Mouse (Mus musculus): ENCODE measurements at regions not wholly inside any gene's neighbourhood (a gene's known extent, or its start where the extent isn't known, plus 50 kb on each side); places are given as distances from the start of the nearest gene placed in this dataset.

DNA sequence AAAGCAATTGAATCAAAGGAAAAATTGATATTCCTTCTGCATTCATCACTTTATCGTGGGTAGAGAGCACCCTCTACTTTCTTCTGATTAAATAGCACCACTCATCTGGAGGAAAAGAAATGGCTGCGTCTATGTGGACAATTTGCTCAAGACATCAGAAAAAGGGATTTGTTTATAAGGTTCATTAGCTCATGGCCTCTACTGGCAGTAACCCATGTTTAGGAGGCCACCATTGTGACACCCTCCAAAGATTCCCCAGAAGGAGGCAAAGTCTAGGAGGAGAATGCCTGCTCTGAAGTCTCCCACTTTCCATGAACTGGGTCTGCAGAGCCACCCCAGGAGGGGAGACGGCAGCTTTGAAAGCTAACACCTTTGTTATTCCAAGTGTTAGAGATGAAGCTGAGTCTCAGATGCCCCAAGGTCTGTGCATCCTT is 147.2 kb upstream of the Plscr5 start:
- peak; percentile 10 for DNase-seq (ENCODE audit: extremely low spot score)

DNA sequence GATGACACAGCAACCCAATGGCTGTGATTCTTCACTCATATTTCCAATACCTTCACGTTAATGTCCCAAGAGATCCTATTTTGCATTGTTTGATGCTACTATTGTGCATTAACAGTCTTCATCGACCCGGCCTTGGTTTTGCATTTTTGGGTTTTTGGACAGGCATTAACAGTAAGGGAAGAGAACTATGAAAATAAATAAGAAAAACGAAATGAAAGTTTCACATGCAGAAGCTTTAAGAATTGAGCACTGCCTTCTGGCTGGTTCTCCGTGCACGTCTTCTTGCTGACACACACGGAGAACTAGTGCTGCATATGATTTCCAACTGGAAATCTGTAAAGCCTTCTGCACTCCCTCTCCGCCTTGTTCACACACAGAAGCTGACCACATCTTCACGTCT is 148.6 kb upstream of the Plscr5 start:
- no peak for DNase-seq (ENCODE audit: extremely low spot score)

DNA sequence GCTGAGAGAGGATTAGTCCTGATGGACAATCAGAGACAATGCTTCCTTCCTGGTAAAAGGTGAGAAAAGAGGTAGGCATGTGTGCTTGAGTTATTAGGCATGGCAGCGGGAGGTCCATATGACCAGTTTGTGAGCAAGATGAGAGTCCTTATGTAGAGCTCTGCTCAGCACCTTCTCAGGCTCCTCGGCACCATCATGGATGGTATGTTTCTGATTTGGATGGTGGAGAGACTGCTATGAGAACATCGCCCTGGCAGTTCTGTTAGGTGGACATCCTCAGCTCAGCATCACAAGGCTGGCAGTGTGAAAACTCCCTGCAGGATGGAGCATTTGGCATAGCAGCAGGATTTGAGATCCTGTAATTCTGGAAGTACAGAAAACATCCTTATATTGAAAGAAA is 176.2 kb upstream of the Plscr5 start:
- DNase-seq (ENCODE audit: extremely low spot score): no peak

- no peak for DNase-seq (ENCODE audit: extremely low spot score)
These were observed 176.8 kb upstream of the Plscr5 start for GRCm38 (mm10) chr9:92015923-92016322.

GRCm38 (mm10) chr9:91988240-91988639 is 204.5 kb upstream of the Plscr5 start:
- DNase-seq (ENCODE audit: extremely low spot score): no peak

GRCm38 (mm10) chr9:91981955-91982621 is 210.6 kb upstream of the Plscr5 start:
- DNase-seq (ENCODE audit: extremely low spot score): no peak

GRCm38 (mm10) chr9:91981499-91981898 is 211.2 kb upstream of the Plscr5 start:
- no peak for DNase-seq (ENCODE audit: extremely low spot score)

DNA sequence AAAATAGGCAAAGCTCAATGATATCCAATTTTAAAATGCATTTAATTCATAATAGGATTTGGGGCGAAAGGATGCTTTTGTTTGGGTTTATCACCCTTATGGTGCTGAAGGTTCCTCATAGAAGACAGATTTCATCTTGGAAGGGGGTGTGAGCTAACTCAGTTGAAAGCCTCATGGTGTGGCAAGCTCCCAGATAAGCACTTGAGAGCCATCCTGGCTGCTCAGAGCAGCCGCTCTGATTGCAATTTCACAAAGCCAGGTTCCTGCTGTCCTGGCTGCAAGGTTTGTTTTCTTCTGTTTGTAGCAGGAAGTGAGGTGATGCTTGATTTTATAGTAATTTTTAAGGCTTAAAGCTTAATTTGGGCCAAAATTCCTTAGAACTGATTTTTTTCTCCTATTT is 228.7 kb upstream of the Plscr5 start:
- no peak for DNase-seq (ENCODE audit: extremely low spot score)

DNA sequence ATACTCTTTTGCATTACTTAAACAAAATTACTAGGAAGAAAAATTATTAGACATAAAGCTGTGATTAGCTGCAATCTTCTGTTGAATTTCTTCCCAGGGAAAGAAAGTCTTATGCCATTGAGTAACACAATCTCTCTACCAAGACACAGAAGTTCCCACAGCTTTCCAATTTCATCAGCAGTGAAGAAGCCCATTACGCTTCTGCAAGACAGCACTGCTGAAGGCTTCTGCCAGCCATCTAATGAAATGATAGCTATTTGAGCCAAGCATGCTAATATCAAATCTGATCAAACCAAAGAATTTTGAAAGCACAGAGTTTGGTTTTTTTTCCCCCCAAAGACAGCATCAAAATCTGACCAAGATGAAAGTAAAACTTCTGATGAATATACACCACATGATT is 230.0 kb upstream of the Plscr5 start:
- DNase-seq (ENCODE audit: extremely low spot score): no peak

DNA sequence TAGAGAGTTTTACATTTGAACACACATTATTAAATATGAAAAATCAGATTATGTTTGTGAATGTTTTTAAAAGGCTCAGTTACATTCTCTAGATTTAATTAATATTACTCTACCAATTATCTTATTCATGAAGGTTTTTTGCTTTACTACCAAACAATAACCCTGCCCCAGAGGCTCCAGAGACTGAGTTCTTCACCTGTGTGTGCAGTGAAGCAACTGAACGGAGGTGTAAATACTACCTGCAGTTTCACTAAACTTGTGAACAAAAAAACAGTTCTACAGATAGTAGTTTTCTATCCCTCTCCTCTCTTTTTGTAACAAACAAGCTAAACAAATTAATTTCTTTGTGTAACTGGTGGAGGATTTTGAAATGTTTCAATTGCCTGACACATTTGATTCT is 231.1 kb upstream of the Plscr5 start:
- no peak for DNase-seq (ENCODE audit: extremely low spot score)

DNA sequence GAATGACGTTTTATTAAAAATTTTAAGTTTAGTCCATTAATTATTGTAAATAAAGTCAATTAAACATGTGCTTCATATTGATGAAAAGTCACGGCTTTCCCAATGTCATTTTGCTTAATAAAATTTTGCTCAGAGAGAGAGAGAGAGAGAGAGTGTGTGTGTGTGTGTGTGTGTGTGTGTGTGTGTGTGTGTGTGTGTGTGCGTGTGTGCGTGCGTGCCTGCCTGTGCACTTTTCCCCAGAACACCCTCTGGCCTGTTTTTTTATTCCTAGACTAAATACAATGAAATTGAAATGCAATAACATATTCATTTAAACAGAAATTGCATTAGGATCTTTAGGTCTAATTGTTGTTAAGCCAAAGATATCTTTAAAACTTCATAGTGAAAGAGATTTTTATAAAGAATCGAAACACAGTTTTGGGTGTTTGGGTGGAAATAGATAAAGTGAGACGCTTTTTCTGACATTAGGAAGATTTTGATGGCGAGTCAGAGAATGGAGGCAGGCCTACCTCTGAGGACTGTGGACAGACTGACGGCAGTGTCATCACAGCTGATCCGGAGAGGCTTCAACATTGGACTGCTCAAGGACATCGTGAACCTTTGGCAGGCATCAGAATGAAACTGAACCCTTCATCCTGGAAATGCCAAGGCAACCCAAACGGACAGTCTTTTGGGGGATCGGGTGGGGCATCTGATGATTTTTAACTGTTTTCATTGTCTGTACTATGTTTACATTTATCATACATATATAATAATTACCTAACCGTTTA is 232.0 kb upstream of the Plscr5 start:
- no peak for DNase-seq (ENCODE audit: extremely low spot score)

GRCm38 (mm10) chr9:91959592-91959991 is 233.1 kb upstream of the Plscr5 start:
- no peak for DNase-seq (ENCODE audit: extremely low spot score)

DNA sequence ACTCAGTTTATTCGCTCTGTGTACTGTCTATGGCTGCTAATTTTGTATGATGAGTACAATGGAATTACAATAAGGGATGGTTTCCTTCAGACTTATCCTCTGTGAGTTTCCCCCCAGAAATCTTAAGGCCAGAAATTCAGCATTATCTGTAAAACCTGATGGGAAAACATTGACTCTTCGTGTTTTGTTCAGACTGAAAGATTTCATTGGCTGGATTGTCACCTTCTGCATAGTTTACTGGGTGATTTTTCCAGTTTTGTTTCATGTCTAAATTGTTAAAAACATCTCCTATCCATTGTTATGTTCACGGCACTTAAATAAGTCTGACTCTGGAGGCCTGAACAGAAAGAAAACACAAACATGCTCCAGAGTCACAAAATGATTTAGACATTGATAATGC is 233.7 kb upstream of the Plscr5 start:
- no peak for DNase-seq (ENCODE audit: extremely low spot score)

GRCm38 (mm10) chr9:91958421-91958820 is 234.3 kb upstream of the Plscr5 start:
- no peak for DNase-seq (ENCODE audit: extremely low spot score)

GRCm38 (mm10) chr9:91957061-91957460 is 235.7 kb upstream of the Plscr5 start:
- DNase-seq (ENCODE audit: extremely low spot score): no peak

DNA sequence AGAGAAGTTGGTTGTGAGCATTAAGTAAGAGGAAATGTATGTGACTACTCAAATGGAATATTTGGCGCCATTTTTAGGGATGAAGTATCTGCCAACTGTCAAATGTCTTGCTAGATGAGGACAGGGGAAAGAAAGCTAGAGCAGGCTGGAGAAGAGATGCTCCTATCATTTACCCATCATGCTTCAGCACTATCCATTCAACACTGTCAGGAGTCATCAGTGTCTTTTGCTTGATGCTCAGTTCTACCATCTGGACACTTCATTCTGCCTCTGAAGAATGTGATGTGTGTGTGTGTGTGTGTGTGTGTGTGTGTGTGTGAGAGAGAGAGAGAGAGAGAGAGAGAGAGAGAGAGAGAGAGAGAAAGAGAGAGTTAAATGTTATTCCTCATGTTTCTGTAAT is 244.0 kb upstream of the Plscr5 start:
- no peak for DNase-seq (ENCODE audit: extremely low spot score)

DNA sequence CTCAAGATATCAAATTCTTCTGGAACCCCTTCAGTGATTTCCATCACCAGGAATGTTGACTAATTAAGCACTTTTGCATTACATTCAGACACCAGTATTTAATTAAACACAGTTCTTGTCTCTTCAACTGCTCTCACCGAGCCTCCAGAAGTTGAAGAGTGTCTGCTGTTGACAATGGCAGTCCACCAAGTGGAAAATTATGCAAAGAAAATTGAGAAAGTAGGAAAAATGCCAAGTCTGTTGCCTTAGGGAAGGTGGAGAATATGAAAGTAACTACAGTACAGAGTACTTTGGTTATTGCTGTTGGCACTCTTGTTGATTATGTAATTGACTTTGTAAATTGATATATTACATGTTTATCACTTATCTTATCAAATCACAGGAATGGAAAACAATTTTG is 250.7 kb upstream of the Plscr5 start:
- DNase-seq (ENCODE audit: extremely low spot score): no peak

DNA sequence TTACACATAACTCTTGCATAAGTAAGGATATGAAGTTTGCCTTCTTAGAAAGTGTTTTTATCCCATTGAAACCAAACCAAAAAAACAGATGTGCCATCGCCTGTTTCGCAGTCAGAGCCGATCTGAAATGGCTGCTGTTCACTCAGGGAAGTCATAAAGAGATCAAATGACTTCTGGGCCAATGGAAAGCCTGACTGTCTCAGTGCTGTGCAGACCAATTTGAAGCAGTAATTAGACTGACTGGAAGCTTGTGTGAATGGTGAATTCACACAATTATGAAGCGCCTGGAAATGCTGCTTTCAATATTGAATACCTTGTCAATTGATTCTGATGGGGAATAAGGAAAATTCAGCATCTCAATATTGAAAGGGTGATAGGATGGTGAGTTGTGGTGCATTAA is 254.0 kb upstream of the Plscr5 start:
- no peak for DNase-seq (ENCODE audit: extremely low spot score)

DNA sequence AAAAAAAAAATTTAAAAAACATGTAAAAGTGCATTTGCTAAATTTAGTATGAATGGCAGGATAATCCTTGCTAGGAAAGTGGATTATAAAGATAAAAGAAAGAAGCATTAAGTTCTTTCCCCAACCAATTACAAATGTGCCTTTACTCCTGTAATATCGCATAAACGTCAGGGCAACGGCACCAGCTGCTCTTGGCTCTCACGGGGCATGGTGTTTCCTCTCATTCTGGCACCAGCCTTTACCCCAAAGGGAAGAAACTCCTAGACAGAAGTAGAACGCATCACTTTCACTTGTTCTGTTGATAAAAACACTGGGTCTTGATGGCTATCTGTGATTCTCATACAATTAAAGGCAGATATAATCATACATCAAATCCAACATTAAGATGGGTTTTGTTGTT is 288.7 kb upstream of the Plscr5 start:
- no peak for DNase-seq (ENCODE audit: extremely low spot score)

- no peak for DNase-seq (ENCODE audit: extremely low spot score)
These were observed 291.8 kb upstream of the Plscr5 start for GRCm38 (mm10) chr9:91900956-91901355.

DNA sequence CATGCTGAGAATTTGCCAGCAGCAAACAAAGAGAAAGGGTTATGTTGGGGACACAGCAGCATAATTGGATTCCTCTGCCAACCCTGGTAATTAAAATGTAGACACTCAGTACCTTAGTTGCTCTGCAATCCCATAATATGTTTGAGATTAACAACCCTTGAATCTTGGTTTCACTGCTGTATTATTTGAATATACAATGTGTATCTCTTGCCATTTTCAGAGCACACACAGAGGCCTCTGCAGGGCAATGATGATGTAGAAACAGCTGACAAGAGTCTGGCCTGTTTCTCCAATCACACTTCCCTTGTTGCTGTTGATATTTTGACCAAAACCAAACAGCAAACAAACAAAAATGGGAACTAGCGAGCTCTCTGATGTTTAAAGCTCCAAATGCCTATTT is 315.9 kb upstream of the Plscr5 start:
- no peak for DNase-seq (ENCODE audit: extremely low spot score)

DNA sequence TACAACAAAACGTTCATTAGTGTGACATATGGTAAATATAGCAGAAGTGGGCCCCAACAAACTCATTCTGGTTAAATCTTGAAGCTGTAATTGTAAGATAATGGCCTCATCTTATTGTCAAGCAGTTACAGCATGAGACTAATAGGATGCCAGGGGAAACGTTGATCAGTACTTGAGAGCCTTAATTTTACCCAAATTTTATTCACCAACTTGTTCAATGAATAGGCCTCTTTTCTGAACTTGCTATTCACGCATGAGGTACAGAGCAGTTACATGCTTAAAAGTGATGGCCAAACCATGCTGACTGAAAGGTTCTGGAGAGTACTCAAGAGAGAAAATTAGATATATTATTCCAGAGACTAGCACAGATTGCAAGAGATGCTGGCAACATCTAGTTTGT is 361.2 kb upstream of the Plscr5 start:
- DNase-seq (ENCODE audit: extremely low spot score): no peak

DNA sequence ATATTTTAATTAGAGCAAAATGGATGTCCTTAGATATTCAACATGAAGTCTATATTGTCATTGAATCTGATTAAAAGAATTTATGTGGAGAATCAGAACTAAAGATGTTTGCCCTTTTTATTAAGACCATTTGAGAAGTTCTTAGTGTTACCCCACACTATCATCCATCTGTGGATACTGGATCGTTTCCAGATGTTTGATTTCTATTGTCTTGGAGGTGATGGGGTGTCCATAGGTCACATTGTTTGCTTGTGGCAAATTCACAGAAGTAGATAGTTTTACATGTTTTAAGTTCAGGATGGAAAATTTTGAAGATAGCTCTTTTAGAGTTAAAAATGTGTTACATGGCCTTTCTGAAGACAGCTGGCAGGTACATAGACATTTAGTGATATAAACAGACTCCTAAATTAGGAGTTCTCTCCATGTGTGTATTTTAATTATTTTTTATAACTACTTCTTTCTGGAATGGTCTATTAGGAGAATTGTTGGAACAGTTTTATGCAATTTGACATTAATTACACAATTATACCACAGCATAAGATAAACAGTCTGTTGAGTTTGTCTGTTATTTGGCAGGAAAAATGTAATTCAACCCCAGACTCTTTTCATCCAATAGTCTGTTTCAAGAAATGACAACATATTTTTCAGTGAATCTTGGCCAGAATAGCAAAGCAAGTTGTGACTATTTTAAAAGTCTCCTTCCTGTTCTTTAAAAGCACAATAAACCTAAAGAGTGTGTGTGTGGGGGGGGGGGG is 368.8 kb upstream of the Plscr5 start:
- no peak for DNase-seq (ENCODE audit: extremely low spot score)
